Mouse (Mus musculus): Measurements from ENCODE around the gene Duox2. TPM values are rescaled to one million over a fixed set of nuclear protein-coding genes. Genes with fewer than 3 reads are reported as not detected.

Gene Duox2
- total RNA-seq, 2 experiments from 2014 or later: not detected

- ATAC-seq (replicated peaks; ENCODE audit: poor library complexity, severe bottlenecking): no peak
Observed at GRCm38 (mm10) chr2:122241226-122241625, 57.0 kb downstream of the Duox2 start.

GRCm38 (mm10) chr2:122240735-122241134 lies 57.5 kb downstream of the Duox2 start:
- ATAC-seq (replicated peaks; ENCODE audit: poor library complexity, severe bottlenecking): no peak

GRCm38 (mm10) chr2:122237891-122238470 lies 60.3 kb downstream of the Duox2 start:
- ATAC-seq (replicated peaks; ENCODE audit: poor library complexity, severe bottlenecking): no peak

- ATAC-seq (replicated peaks; ENCODE audit: poor library complexity, severe bottlenecking): no peak
Observed at GRCm38 (mm10) chr2:122236321-122236720, 61.9 kb downstream of the Duox2 start.

GRCm38 (mm10) chr2:122235425-122235824 lies 62.8 kb downstream of the Duox2 start:
- ATAC-seq (replicated peaks; ENCODE audit: poor library complexity, severe bottlenecking): no peak

GRCm38 (mm10) chr2:122234611-122235288 lies 63.5 kb downstream of the Duox2 start, which contains the start of gene Sord:
Gene Sord (plus strand): TSS chr2:122234749.
- peak; percentile 91 for ATAC-seq (replicated peaks; ENCODE audit: poor library complexity, severe bottlenecking)

GRCm38 (mm10) chr2:122233759-122234557 lies 64.3 kb downstream of the Duox2 start:
- peak; percentile 28 for ATAC-seq (replicated peaks; ENCODE audit: poor library complexity, severe bottlenecking)

- no peak for ATAC-seq (replicated peaks; ENCODE audit: poor library complexity, severe bottlenecking)
Observed at GRCm38 (mm10) chr2:122233341-122233740, 64.9 kb downstream of the Duox2 start.

- ATAC-seq (replicated peaks; ENCODE audit: poor library complexity, severe bottlenecking): no peak
Observed at GRCm38 (mm10) chr2:122231616-122232015, 66.6 kb downstream of the Duox2 start.

- ATAC-seq (replicated peaks; ENCODE audit: poor library complexity, severe bottlenecking): no peak
Observed at GRCm38 (mm10) chr2:122230395-122230794, 67.9 kb downstream of the Duox2 start.

Other genes starting within 250 kb of the Duox2 start
- gene Spg11, start 180.1 kb downstream of the Duox2 start, total RNA-seq (2014; fragmentation: Nextera tagmentation): 12.2 and 13.2 TPM in 2 replicates
- gene Spg11, start 180.1 kb downstream of the Duox2 start, total RNA-seq (2017): 10.7 and 12.5 TPM in 2 replicates
- 1,957 and 2,269 TPM in 2 replicates for gene B2m, start 150.8 kb downstream of the Duox2 start, total RNA-seq (2014; fragmentation: Nextera tagmentation)
- 1,824 and 1,957 TPM in 2 replicates for gene B2m, start 150.8 kb downstream of the Duox2 start, total RNA-seq (2017)
- gene Trim69, start 137.7 kb downstream of the Duox2 start, total RNA-seq (2014; fragmentation: Nextera tagmentation): 0.56 TPM in 1 of 2 replicates, not detected in the other
- not detected in 2 replicates for gene Trim69, start 137.7 kb downstream of the Duox2 start, total RNA-seq (2017)
- gene Patl2, start 112.3 kb downstream of the Duox2 start, total RNA-seq (2014; fragmentation: Nextera tagmentation): not detected in 2 replicates
- not detected in 2 replicates for gene Patl2, start 112.3 kb downstream of the Duox2 start, total RNA-seq (2017)
- not detected in 2 replicates for gene Terb2, start 112.2 kb downstream of the Duox2 start, total RNA-seq (2014; fragmentation: Nextera tagmentation)
- not detected in 2 replicates for gene Terb2, start 112.2 kb downstream of the Duox2 start, total RNA-seq (2017)
- 52.4 and 58.9 TPM in 2 replicates for gene Sord, start 63.7 kb downstream of the Duox2 start, total RNA-seq (2014; fragmentation: Nextera tagmentation)
- gene Sord, start 63.7 kb downstream of the Duox2 start, total RNA-seq (2017): 65.6 and 68.8 TPM in 2 replicates
- gene Duoxa2, start 451 bp upstream of the Duox2 start, total RNA-seq (2014; fragmentation: Nextera tagmentation): not detected in 2 replicates
- gene Duoxa2, start 451 bp upstream of the Duox2 start, total RNA-seq (2017): not detected in 2 replicates
- gene Duoxa1, start 15.3 kb upstream of the Duox2 start, total RNA-seq (2014; fragmentation: Nextera tagmentation): not detected in 2 replicates
- gene Duoxa1, start 15.3 kb upstream of the Duox2 start, total RNA-seq (2017): 0.10 TPM in 1 of 2 replicates, not detected in the other
- gene Duox1, start 17.2 kb upstream of the Duox2 start, total RNA-seq (2014; fragmentation: Nextera tagmentation): not detected in 2 replicates
- not detected in 2 replicates for gene Duox1, start 17.2 kb upstream of the Duox2 start, total RNA-seq (2017)
- 2.0 and 6.4 TPM in 2 replicates for gene Shf, start 70.7 kb upstream of the Duox2 start, total RNA-seq (2014; fragmentation: Nextera tagmentation)
- 1.9 and 3.8 TPM in 2 replicates for gene Shf, start 70.7 kb upstream of the Duox2 start, total RNA-seq (2017)
- gene Slc28a2, start 128.0 kb upstream of the Duox2 start, total RNA-seq (2014; fragmentation: Nextera tagmentation): 50.9 and 68.1 TPM in 2 replicates
- 64.3 and 72.5 TPM in 2 replicates for gene Slc28a2, start 128.0 kb upstream of the Duox2 start, total RNA-seq (2017)
- 2.8 and 8.6 TPM in 2 replicates for gene Gm14085, start 186.5 kb upstream of the Duox2 start, total RNA-seq (2014; fragmentation: Nextera tagmentation)
- gene Gm14085, start 186.5 kb upstream of the Duox2 start, total RNA-seq (2017): 7.2 and 11.4 TPM in 2 replicates

All from granulocyte monocyte progenitor cell, adult 5-6 weeks (primary cell).